Mouse (Mus musculus): ENCODE measurements around the gene Insl6. TPM values are rescaled to one million over a fixed set of nuclear protein-coding genes. Genes with fewer than 3 reads are reported as not detected.

The Insl6 gene
- total RNA-seq, 2 experiments from 2014 or later = 0.54 TPM; not detected in 1

DNA sequence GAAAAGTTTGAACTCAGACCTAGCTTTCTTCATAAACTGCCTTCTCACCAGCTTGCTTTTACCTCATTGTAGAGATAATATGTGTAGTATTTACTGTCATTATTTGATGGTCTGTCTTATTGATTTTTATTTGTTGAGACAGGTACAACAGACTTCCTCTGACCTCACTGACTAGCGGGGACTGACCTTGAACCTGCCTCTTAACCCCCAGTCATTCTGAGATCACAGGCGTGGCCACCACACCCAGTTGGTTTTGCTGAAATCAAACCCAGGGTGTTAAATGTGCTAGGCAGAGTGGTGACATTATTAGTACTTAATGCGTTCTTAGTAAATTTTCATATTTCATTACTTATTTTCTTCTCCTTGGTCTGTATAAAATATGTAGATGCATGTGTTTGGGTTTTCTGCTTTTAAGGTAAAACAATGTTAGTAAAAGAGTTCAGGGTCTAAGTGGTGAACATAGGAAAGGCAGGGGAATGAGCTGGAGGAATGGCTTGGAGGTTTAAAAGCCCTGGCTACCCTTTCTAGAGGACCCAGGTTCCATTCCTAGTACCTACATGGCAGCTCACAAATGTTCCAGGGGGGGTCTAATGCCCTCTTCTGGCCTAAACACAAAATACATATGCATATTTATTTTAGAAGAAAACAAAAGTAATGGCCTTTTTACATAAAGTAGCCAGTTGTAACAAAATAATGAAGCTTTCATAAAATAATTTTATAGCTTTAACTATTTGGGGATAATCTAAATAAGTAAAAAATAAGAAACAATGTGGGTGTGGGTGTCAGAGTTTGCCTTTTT, 52.9 kb downstream of the Insl6 start:
- no peak for DNase-seq (ENCODE audit: extremely low spot score in 1 of 2, low spot score in 2 of 2)
- intact Hi-C loops (cut with DNase I) = no loop called here
- Histone ChIP-seq H3K27ac (no peak overlapping the region), H3K4me3 (no peak overlapping the region)
- TF ChIP-seq CTCF (IDR thresholded peaks at IDR 0.05) = peak; percentile 24

Other genes starting within 250 kb of the Insl6 start
- 10 to 100 TPM; 15.5 to 15.7 TPM for gene Rcl1, start 224.0 kb downstream of the Insl6 start, total RNA-seq (2021)
- 10 to 100 TPM; 34.7 to 39.5 TPM for gene Jak2, start 73.5 kb downstream of the Insl6 start, total RNA-seq (2021)
- gene Rln1, start 9.3 kb upstream of the Insl6 start, total RNA-seq (2021) = 1 to 10 TPM; 1.4 to 1.7 TPM
- 10 to 100 TPM; 27.6 to 29.3 TPM for gene Plgrkt, start 42.0 kb upstream of the Insl6 start, total RNA-seq (2021)
- gene Cd274, start 42.1 kb upstream of the Insl6 start, total RNA-seq (2021) = 1 to 10 TPM in 1 of 2 experiments, under 1 TPM in 1; 0.89 to 1.3 TPM
- gene Pdcd1lg2, start 85.6 kb upstream of the Insl6 start, total RNA-seq (2021) = under 1 TPM in 1 of 2 experiments, not detected in 1; 0.32 TPM
- 10 to 100 TPM; 36.4 to 36.8 TPM for gene Ric1, start 196.9 kb upstream of the Insl6 start, total RNA-seq (2021)

Data from left cerebral cortex, adult 2 months (tissue).